Mouse (Mus musculus): Measurements from ENCODE around the gene Olfr311.

Olfr311 gene

DNA sequence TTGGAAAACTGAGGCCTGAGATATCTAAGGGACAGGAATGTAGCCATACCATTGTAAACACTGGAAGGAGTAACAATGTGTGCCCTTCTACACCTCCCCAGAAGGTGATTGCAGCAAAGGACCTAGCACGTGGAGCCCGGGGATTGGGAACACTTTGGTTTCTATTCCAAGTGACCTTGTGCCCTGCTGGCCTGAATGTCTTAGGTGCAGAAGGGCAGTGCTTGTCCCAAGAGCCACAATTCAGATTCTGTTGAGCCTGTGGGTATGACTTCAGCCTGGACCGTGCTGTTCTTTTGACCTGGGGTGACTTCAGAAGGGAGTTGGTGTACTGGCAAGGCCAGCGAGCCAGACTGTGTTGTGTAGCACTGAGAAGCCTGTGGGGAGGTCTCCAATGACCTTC lies 31.9 kb downstream of the Olfr311 start:
- DNase-seq (ENCODE audit: low spot score) = no peak

DNA sequence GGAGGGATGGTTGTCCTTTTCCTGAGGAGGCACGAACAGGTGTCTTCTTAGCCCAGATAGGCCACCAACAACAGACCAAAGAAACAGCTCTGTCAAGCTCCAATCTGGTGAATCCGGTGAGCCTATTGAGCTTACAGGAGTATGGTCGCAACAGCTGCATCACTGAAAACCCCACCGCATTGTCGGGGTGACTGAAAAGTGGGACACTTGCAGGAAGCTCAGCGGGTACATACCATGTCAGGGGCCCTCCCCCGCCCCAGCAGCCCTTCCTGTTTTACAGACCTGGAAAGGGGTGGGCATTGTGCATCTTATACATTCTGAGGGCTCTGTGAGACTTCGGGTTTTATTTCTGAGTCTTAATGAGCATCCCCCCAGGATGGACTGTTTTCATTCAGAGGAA lies 44.7 kb downstream of the Olfr311 start:
- DNase-seq (ENCODE audit: low spot score) = no peak

GRCm38 (mm10) chr11:58890511-58890910 lies 51.5 kb downstream of the Olfr311 start:
- DNase-seq (ENCODE audit: low spot score) = no peak
